Mouse (Mus musculus): ENCODE results near the gene Bin2.

The Bin2 gene

DNA sequence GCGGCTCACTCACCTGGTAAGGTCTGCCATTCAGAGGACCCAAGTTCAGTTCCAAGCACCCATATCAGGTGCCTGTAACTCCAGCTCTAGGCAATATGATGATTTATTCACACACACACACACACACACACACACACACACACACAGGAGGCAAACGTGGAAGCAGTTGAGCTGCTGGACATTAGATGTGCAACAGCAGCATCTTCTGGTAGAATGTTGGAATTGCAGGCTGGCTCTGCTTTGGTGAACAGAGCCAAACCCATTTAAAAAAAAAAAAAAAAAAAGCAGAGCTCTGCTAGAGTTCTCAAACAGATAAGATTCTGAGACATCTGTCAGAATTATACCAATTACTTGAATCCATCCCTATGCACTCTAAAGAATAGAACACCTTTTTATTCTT lies 13.7 kb upstream of the Bin2 start:
- in situ Hi-C loops (cut with MboI, MseI) = loop anchor here (5.0 kb wide), 1 partner anchor 61 kb away; no protein-coding TSS in a partner anchor

DNA sequence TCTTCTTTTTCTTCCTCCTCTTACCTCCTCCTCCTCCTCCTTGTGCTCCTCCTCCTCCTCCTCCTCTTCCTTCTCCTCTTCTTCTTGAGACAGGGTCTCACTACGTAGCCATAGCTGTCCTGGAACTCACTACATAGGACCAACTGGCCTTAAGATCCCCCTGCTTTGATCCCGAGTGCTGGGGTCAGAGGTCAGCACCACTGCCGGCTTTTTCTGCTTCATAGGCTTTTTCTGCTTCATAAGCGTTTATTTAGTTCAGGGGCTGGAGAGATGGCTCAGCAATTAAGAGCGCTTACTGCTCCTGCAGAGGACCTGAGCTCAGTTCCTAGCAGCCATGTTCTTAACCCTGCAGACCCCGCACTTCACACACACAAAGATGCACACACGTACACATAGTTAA lies 12.4 kb upstream of the Bin2 start:
- in situ Hi-C loops (cut with MboI, MseI) = loop anchor here (5.0 kb wide), 1 partner anchor 59 kb away; no protein-coding TSS in a partner anchor

GRCm38 (mm10) chr15:100680381-100680780 lies 11.0 kb upstream of the Bin2 start:
- in situ Hi-C loops (cut with MboI, MseI) = loop anchor here (5.0 kb wide), 1 partner anchor 58 kb away; no protein-coding TSS in a partner anchor

GRCm38 (mm10) chr15:100679005-100679404 lies 9.7 kb upstream of the Bin2 start:
- in situ Hi-C loops (cut with MboI, MseI) = loop anchor here (5.0 kb wide), 1 partner anchor 127 kb away; the partner anchor contains the start of gene Tfcp2

DNA sequence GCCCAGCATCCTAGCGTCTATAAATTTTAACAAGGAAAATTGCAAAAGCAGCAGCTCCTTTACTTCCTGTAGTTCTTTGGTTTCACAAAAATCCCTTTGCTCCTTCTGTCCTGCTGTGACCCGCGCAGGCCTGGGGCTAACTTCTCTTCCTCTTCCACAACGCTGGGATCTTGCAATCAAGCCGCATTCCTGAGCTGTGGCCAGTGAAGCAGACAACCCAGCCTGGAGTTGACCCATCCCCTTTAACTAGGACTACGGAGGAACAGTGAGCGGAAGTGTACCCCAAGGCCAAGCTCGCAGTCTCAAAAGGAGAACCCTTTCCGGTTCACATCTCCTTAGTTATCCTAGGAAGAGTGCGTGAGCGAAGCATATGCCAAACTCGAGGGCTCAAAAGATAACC lies 9.2 kb upstream of the Bin2 start:
- in situ Hi-C loops (cut with MboI, MseI) = loop anchor here (5.0 kb wide), 1 partner anchor 126 kb away; the partner anchor contains the start of gene Tfcp2

DNA sequence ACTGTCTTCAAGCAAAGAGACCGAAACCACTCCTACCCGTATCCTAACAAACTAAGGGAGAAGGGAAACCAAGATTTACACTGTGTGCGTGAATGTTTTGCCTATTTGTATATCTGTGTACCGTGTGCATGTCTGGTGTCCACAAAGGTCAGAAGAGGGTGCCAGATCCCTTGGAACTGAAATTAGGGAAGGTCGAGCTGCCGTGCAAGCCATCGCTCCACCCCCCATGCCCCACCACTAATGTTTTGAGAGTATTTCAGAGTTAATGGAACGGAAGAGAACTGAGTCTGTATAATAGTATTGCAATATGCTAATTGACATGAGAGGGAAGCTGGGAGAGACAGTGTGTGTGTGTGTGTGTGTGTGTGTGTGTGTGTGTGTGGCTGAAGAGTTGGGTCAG lies 8.3 kb upstream of the Bin2 start:
- in situ Hi-C loops (cut with MboI, MseI) = loop anchor here (5.0 kb wide), 1 partner anchor 125 kb away; the partner anchor contains the start of gene Tfcp2

GRCm38 (mm10) chr15:100676521-100676920 lies 7.2 kb upstream of the Bin2 start:
- in situ Hi-C loops (cut with MboI, MseI) = loop anchor here (5.0 kb wide), 1 partner anchor 124 kb away; the partner anchor contains the start of gene Tfcp2

DNA sequence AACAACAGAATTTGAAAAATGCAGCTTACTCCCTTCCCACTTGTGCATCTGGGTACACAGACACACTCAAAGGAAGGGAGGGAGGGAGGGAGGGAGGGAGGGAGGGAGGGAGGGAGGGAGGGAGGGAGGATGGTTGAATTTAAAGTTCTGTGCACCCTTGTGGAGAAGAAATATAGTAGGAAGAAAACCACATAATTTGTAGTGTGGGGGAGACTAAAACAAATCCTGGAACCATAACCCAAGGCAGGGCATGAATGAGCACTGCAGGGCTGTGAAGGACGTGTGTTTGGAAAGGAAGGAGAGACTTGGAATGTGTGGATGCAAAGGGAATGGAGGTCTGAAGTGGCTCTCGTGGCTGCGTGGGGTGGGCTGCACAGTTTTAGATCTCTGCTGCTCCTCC lies 6.1 kb upstream of the Bin2 start:
- in situ Hi-C loops (cut with MboI, MseI) = loop anchor here (5.0 kb wide), 1 partner anchor 123 kb away; the partner anchor contains the start of gene Tfcp2

DNA sequence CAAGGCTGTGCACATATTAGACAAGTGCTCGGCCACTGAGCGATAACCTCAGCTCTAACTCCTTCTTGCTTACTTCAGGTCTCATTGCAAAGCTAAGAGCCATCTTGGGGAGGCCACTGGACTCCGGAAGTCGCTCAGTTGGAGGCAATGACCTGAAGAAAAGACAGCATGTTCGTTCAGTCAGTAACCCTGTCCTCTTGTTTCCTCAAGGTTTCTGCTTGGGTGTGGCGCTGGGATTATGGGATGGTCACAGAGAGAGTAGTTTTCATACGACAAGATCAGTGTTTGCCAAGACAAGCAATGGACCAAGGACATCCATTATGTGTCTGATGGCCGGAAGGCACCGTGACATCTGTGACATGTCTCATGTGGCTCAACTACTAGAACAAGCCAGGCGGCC lies 5.2 kb upstream of the Bin2 start:
- in situ Hi-C loops (cut with MboI, MseI) = no loop called here

DNA sequence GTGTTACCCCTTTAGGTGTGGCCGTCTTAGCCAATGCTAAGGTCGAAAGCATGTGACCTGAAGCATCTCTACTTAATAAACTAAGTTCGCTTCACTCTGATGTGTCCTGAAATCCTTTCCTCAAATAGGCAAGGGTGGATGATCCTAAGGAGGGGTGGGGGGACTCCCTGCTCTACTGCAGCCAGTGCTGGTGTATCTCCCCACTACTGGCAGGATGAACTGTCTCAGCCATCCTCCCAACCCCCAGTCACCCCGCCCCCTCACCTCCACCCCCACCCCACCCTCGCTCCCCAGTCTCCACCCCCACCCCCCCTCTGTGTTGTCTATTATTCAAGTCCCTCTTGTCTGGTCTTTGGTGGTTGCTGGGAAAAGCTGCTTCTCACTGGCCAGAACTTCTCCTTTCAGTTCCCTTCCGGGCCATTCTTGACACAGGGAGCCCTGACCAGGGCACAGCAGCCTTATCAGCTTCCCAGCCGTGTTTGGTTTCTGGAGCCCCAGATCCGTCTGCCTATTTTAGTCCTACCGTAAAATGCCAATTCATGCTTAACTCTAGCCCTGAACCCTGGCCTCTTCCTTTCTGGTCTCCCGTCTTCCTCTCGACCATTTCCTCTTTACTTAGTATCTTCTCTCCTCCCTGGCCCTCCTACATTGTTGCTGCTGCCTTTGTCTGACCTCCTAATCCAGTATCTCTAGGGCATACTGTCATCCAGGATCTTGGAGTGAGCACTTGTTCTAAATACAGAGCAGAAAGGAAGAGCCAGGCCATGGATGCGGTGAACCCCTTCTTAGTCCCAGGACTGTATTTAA lies 4.4 kb upstream of the Bin2 start:
- in situ Hi-C loops (cut with MboI, MseI) = no loop called here

- in situ Hi-C loops (cut with MboI, MseI) = no loop called here
Measured at GRCm38 (mm10) chr15:100670833-100671232, 1.5 kb upstream of the Bin2 start.

- in situ Hi-C loops (cut with MboI, MseI) = no loop called here
Measured at GRCm38 (mm10) chr15:100670004-100670403, 651 bp upstream of the Bin2 start.

- in situ Hi-C loops (cut with MboI, MseI) = no loop called here
Measured at GRCm38 (mm10) chr15:100667871-100668545, 1.3 kb downstream of the Bin2 start.

DNA sequence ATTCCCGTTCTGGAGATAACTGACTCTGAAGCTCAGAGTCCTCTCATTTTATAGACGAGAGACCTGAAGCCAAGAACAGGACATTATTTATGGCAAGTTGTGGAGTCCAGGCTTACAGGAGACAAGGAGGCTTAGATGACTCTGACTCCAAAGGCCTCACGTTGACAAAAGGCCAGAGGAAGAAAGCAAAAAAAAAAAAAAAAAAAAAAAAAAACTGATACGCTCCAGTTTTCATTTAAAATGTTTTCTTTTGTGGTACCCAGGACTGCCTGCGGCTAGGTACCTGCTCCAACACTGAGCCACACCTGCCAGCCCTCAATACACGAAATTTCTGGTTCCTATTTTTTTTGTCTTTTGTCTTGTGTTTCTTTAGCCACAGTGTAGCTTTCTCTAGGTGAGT lies 1.9 kb downstream of the Bin2 start:
- in situ Hi-C loops (cut with MboI, MseI) = no loop called here

- in situ Hi-C loops (cut with MboI, MseI) = no loop called here
Measured at GRCm38 (mm10) chr15:100666851-100667250, 2.5 kb downstream of the Bin2 start.

DNA sequence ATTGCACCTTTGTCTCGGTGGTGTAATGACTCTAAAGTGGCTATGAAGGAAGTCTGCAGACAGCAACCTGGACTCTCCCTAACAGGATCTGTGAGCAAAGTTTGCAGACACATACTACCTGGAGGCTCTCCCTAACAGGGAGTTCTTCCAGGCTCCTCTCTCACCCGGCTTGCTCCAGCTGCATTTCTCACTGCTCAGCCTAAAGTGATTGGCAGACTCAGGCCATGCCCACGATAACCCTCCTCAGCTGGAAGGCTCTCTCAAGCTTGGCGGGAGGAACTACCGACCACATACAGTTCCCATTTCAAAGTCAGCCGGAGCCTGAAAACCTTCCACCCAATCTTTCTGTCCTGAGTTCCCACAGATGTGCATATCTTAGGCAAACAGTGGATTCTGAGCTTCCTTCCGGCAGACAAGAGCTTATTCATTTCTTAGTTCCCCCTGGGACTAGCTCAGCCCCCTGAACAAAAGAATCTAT lies 3.1 kb downstream of the Bin2 start:
- in situ Hi-C loops (cut with MboI, MseI) = no loop called here

- in situ Hi-C loops (cut with MboI, MseI) = no loop called here
Measured at GRCm38 (mm10) chr15:100665411-100666218, 3.7 kb downstream of the Bin2 start.

- in situ Hi-C loops (cut with MboI, MseI) = no loop called here
Measured at GRCm38 (mm10) chr15:100664813-100665274, 4.5 kb downstream of the Bin2 start.

- in situ Hi-C loops (cut with MboI, MseI) = no loop called here
Measured at GRCm38 (mm10) chr15:100660805-100661204, 8.5 kb downstream of the Bin2 start.

- in situ Hi-C loops (cut with MboI, MseI) = no loop called here
Measured at GRCm38 (mm10) chr15:100660306-100660705, 9.0 kb downstream of the Bin2 start.

DNA sequence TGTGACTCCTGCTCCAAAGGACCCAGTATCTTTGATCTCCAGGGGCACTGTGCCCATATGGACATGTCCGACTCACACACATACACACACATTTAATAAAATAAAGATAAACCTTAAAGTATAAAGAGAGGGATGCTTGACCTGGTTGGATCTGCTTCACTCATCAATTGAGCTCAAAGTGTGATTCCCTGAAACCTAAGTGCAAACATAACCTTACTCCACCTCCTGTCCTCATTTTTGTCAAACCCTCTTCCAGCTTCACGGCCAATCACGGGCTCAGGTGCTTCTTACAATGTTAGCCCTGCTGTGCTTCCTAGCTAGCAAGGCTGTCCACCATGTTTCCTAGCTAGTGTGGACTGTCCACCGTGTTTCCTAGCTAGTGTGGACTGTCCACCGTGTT lies 14.2 kb downstream of the Bin2 start:
- in situ Hi-C loops (cut with MboI, MseI) = no loop called here
